Mouse (Mus musculus) right cerebral cortex, postnatal 25 days (tissue): ENCODE results near the gene Gm8922.
"Not testable (repeated sequence)": the region's sequence is repeated elsewhere in the genome, so short reads cannot be mapped to it uniquely, and the experiment has no call there.

Experiments
- DNase-seq: peaks from one replicate; pipeline ENCODE4 v3.0.0; 2022

The Gm8922 gene

GRCm38 (mm10) chr5:11681659-11682058 lies at the start of gene Gm8922:
TSS of gene Gm8922 (plus strand) at chr5:11681959.
- not testable (repeated sequence) for DNase-seq
